Mouse (Mus musculus) kidney, adult 8-10 months (tissue): ENCODE measurements around the gene Rtl4.

Experiments used
- DNase-seq, 2 experiments: peaks; one replicate each; pipeline ENCODE4 v3.0.0; 2022

Gene Rtl4

DNA sequence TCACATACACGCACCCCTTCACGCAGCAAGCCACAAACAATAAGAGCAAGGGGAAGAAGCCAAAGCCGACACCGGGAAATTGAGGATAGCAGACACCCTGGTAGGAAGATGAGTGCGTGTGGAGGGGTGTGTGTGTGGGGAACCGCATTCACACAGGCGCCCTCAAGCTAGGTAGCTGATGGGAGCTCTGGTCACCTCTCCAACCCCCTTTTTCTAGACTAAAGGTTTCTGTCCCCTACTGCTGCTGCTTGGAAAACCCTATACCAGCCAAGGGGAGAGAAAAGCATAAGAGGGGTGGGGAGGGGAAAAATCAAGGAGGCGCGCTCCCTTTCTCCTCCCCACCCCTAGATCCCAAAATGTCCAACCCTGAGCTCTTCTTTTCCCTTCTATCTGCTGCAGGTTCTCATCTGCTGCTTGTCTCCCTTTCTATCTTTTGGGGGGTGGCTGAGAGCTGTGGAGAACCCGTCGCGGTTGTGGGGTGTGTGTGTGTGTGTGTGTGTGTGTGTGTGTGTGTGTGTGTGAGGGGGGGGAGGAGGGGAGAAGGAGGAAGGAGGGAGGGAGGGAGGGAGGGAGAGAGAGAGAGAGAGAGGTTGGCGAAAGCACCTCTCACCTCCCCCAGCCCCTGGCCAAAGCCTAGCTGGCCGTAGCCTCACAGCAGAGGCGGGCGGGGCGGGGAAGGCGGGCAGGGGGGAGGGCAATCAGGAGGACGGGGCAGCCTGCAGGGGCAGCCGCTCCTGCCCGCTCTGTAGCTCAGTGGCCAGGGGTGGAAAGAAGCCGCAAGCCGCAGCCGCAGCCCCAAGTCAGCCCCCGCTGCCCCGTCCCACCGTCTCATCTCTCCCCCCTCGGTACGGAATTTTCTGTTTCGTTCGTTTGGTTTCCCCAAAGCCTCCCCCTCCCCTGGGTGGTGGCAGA, at the start of gene Rtl4:
Rtl4 (plus strand) TSS at position 701 of the 912 bp plus-strand sequence.
- DNase-seq, result no peak

DNA sequence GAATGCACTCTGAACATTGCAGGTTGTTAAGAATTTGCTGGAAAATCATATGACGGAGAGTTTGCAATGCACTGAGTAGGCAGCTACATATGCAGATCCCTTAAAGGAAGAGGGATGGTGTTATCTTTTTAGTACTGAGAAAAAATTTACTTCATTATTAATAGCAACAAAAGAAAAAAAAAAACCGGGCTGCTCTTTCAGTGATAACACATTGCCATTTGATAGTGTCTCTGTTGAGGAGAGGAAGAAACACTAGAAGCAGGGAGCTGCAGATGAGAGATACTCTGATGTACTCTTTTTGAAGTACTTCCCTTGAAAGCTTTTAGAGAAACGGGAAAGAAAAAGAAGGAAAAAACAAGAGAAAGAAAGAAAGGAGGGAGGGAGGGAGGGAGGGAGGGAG, 44.0 kb upstream of the Rtl4 start:
- DNase-seq, result no peak

DNA sequence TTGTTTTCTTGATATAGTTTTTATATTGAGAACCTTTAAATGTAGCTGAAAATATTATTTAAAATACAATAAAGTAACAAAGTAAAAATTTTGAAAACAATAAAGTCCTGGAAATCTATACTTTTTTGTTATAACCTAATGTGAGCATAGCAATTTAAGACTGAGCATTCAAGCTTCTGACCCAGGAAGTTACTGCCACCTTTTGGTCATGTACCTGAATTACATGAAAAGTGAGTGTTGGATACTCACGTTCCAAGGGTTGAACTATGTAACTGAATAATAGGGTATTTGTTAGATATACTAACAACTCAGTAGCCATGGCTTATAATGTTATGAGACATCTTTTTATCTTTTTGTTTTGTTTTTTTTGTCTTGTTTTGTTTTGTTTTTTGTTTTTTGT, 43.3 kb upstream of the Rtl4 start:
- DNase-seq, result no peak

DNA sequence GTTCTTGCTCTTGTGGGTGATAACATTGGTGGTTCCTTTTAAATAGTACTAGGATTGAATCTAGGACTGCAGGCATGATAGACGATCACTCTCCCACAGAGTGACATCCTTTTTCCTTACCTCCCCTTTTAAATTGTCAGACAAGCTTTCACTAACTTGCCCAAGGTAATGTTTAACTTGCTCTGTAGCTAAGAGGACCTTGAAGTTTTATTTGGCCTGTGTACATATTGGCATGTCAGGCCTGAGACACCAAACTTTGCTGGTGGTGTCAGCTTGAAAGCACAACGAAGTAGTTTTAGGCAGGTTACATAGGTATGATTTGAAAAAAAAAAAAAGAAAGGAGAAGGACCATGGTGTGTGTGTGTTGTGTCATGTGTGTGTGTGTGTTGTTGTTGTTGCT, 36.5 kb upstream of the Rtl4 start:
- no peak for DNase-seq

DNA sequence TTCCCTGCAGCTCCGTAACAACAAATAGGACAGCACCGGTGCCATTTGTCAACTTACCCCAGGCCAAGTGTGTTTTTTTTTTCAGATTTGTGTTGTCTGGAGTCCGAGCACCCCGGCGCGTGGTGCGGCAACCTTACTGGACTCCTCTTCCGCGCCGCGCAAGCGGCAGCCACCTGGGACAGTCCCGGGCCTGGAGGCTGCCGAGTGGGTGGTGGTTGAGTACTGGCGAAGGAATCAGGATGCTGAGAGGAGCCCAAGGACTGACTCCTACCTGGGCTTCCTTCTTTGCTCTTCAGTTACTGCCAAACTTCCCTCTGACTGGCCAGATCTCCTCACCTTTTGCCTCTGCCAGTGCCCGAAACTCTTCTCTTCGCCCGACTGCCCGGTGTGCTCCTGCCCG, 965 bp upstream of the Rtl4 start:
- DNase-seq, result no peak

DNA sequence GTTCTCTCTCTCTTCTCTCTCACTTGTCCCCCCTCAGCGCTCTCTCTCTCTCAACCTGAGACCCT, 733 bp upstream of the Rtl4 start, which contains the start of gene Trpc5:
Trpc5 (minus strand) TSS at position 39 of the 65 bp plus-strand sequence.
- no peak for DNase-seq

DNA sequence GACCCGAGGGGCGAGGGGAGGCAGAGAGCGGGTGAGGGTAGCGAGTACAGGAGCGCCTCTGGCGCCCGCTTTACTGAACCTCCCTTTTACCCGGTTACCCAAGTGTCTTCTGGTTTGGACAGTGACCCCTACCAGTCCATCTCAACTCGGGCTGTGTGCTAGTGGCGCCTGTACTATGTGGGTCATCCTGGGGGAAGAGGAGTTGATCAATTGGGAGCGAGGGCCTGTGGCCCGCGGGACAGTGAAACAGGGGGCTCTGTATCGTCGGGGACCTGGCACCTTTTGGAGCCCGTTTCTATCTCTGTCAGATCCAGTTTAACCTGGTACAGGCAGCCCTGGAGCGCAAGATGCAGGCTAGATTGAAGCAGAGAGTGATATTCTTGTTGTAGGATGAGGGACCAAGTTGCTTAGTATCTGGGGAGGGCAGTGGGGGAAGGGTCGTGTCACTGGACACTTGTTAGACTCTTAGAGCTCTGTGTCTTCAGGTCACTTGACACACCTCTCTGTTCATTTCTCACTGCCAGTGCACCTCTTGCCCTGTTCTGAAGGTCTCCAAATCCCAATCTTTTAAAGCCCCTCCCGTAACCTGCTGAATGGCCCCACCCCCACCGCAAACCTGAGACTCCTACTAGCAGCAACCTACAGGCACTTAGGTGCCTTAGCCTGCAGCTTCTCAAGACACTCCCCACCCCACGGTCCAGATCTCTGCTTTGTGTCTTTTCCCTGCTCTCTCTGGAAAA, 582 bp downstream of the Rtl4 start:
- DNase-seq, result no peak

DNA sequence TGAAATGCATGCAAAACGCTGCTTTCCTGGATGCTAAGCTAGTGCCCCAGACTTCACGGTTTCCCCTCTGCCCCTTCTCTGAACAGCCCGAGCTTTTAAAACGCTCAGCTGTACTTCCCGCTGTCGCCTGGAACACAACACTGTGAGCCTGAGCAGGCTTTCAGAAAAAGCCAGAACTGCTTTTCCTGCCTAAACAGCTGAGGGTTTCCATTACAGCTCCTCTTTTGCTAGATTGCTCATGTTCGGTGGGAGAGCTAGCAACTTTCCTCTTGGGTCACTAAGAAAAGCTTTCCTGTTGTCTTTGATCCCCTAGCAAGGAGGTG, 1.1 kb downstream of the Rtl4 start:
- DNase-seq, result no peak

DNA sequence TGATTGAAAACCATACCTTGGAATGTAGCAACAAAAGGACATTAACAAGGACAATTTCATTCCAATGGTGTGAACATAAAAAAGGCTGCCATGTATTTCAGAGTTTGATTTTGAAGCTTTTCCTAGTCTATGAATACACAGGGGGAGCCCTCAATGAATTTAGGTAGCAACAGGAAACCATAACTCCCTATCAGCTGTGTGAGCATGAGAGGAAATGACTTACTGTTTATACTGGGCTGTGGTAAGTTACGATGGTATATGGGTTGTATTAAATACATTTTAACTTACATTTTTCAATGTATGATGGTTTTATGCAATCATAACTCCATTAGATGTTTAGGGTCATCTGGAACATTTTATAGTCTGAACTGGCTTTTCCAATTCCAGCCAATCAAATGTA, 27.6 kb downstream of the Rtl4 start:
- DNase-seq, result no peak

DNA sequence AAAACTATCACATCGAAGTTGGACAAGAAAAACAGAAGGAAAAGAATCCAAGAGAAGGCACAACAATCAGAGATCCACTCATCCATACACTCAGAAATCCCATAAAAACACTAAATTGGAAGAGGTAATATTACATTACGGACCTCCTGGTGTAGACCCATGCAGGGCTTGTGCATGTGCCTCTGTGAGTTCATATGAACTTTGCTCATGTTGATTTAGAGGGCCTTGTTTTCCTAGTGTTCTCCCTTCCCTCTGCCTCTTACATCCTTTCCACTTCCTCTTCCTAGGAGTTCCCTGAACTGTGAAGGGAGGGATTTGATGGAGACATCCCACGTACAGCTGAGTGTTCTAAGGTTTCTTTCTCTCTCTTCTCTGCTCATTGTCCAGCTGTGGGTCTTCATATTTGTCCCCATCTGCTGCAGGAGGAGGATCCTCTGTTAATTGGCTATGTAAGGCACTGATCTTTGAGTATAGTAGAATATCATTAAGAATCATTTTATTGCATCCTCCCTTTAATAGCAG, 58.9 kb downstream of the Rtl4 start:
- DNase-seq, result no peak

DNA sequence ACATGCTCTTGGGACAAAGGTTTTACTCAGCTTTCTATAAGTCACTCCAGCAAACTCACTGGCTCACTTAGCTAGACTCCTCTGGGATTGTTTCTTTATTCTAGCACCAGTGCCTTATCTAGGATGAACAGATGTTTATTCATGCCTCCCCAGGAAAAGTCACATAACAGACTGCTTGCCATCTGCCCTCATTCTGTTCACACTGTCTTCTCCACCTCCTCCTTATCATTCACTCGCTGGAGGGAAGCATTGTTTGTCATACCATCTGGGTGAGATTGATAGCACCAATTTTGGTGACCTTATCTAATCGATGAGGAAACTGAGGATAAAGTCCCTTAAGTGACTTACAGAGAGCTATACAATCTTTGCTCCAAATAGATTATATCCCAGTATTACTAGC, 298.3 kb downstream of the Rtl4 start:
- DNase-seq, result no peak

DNA sequence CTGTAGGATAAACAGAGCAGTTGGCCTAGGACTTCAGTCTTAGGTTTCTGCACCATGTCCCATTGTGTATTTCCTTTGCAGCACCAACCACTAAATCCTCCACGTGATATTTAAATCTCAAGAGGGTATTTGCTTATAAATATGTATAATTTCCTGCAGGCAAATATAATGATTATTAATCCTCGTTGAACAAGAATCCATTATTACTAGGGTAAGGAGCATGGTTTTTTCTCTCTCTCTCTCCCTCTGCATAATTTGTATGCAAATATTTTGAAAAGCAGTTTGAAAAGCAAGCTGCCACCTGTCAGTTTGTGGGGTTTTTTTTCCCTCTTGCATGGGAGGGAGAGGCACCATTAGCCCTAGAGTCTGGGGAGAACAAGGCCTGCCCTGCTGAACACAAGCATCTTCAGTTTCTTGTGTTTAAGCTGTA, 376.8 kb downstream of the Rtl4 start:
- no peak for DNase-seq

DNA sequence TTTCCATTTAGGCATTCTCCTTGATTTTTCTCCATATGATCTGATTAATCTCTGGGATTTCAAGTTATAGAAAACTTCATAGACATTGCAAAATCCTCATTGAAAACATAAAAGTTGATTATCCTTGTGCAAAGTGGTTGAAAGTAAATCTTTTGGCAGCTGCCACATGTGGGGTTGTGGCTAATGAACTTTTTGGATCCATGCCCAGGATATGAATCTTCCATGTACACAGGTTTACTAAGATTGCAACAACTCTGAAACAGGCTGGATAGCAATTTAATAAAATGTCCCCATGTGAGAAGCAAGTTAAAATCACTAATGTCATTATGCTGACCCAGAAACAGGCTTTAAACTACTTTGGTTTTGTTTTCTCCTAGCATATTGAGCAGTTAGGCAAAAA, 401.1 kb downstream of the Rtl4 start:
- no peak for DNase-seq

DNA sequence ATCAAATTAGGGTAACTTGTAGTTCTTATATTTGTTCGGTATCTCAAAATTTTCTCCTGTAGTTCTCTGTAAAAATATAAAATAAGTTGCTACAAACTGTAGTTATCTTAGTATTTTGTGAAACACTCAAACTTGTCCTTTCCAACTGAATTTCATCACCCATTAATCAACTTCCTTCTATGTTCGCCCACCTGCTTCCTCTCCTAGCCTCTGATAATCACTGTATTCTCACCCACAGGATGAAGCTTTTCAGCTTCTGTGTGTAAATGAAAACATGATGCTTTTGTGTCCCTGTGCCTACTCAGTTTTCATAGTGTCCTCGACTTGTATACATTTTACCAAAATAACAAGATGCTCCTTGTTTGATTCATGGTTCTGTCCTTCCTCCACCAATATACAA, 401.7 kb downstream of the Rtl4 start:
- no peak for DNase-seq

DNA sequence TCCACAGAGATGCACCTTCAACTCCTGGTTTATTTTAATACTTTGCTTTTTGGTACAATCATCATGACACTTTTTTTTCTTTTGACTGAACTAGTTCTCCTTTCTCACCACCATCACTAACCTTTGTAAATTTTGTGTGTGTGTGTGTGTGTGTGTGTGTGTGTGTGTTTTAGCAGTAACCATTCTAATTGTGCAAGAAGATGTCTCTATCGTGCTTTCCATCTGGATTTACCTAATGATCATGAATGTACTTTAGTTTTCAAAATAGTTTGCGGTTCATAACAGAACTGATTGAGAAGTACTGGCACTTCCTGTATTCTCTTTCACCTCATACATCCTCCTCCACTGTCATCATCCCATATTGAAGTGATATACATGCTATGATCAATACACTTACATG, 402.3 kb downstream of the Rtl4 start:
- DNase-seq, result no peak
